Mouse (Mus musculus) adrenal gland, adult 18-20 months (tissue): ENCODE results near the gene Tango6. TPM values are rescaled to one million over a fixed set of nuclear protein-coding genes. Genes with fewer than 3 reads are reported as not detected.
"Not testable (repeated sequence)": the region's sequence is repeated elsewhere in the genome, so short reads cannot be mapped to it uniquely, and the experiment has no call there.

Source experiments
- DNase-seq, 2 experiments: peaks; one replicate each; pipeline ENCODE4 v3.0.0; 2021 to 2022; ENCODE audit warnings: low spot score in 2 of 2
- total RNA-seq, 2 experiments: library from RNA; stranded (reverse); gene quantifications; 1 replicate in 1 of 2; 2 replicates in 1 of 2; pipeline ENCODE4 v1.2.3; 2021

Tango6 gene
- total RNA-seq, 2 experiments from 2014 or later, result 7.1 to 8.4 TPM

DNA sequence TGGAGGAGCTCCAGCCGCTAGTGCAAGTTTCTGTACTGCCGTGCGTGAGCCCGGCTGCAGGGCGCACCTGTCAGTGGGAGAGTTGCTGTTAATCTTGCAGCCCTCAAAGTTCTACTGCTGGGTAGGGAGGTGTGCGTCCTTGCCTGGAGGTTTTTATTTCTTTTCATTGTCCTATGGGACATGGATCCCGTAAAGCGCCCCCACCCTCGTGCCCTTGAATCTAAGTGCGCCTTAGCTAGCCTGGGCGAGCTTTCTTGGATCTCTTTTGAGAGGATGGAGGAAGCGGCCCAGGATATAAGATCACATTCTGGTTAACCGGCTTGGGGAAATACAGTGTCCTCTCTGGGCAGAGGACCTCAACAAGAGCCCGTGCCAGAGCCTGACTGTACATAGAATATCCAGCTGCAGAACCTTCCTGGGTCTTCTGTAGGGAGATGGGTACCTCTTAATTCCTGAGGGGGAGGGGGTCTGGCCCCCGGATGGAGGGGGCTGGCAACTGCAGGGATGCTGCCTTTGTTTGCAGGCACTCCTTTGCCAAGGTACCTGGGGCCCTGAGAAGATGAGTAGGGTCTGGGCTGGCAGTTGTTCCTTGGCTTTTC is 188.6 kb downstream of the Tango6 start:
- no peak for DNase-seq

DNA sequence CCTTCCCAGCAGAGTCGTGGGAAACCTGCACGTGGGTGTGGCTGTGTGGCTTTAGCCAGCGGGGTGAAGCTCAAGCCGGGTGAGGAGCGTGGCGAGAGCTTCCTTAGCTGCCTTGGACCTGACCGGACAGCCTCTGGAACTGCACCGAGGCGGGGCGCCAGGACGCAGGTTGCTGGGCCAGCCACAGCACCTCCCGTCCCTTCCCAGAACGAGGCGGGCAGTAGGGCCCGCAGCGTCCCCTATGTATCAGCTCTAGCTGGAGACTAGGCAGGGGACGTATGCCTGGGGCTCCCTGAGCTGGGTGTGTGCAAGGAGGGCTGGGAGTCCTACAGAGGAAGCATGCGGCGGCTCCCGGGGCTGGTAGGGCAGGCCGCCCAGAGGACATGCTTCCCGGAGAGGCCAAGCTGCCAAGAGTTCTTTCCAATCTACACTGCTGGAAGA is 189.1 kb downstream of the Tango6 start:
- peak; percentile 42 to 46 for DNase-seq

DNA sequence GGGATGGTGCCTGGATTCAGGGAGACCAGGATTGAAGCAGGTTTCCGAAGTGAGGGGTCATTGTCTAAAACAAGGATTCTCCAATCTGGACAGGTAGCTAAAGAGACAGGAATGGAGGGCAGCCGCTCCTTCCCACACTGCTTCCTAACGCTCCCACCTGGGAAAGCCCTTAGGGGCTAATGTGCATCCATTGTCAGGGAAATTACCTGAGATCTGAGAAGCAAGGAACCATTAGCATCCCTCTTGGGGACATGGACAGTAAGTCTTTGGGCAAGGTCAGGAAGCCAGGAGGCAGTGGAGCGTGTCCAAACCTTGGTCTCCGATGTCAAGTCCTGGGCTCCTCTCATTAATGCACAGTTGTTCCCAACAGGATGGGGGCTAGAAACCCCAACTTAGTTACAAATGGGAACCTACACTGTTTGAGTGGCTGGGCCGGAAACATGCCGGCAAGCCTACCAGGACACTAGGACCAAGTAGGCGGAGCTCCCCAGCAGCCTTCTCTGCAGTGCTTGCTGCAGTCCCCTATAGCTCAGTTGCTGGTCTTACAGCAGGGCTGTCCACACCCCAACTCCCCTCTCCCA is 189.7 kb downstream of the Tango6 start:
- no peak for DNase-seq

DNA sequence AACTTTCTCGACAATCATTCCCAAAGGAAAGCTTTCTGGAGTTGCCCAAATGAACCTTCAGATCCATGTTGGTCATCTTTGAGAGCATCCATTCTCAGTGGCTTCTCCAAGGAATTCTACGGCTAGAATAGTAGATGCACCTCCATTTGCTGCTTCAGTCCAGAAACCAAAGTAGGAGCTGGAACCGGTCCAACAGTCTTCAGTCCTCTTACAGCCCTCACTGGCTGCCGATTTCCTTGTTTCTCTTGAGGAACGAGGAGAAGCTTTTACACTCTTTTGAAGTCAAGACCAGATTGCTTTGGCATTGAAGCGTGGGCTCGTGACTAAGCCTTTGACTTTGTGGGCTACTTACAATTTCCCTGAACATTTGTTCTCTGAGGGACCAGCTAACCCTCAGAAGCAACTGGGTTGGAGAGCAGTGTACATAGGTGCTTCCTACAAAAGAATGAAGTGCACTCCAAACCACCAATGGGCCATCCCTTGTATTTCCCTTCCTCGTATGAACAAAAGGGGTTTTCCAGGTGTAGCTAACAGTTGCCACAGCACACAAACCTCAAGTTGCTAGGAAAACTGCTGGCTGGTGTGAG is 197.3 kb downstream of the Tango6 start:
- DNase-seq, result no peak

DNA sequence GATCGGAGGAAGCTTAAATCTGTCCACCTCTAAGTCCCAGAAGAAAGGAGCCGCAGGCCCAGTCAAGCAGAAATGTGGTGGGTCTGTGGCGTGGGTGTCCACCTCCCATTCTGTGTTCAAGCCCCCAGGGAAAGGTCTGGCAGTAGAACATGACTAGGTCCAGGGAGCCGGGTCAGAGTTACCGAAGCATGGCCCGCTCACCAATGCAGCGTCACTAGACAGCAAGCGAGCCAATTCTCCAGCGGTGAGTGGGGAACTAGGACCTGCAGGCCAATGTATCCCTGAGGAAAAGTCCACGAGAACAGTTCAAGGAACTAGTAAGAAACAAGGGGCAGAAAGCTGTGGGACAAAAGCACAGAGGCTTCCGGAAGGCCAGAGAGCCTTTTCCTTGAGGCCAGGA is 201.2 kb downstream of the Tango6 start:
- not testable (repeated sequence) for DNase-seq

DNA sequence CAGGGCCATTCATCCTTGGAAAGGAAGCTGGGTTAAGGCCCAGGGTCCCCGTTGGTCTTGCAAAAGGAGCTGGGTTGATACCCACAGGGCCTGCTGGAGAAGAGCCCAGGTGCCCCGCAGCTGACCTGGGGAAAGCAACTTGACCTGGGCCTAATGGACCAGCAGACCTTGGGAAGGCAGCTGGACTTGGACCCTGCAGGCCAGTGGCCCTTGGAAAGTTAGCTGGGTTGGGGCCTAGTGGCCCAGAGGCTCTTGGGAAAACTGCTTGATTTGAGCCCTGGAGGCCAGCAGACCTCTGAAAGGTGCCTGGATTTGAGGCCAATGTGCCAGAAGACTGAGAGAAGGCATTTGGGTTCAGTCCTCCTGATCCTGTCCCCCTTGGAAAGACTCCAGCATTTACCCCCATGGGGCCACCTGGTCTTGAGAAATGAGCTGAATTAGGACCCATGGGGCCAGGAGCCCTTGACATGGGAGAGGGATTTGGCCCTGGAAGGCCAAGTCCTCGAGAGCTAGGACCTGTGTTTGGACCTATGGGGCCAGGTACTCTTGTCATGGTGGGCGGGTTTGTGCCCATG is 202.0 kb downstream of the Tango6 start:
- DNase-seq, result not testable (repeated sequence)

DNA sequence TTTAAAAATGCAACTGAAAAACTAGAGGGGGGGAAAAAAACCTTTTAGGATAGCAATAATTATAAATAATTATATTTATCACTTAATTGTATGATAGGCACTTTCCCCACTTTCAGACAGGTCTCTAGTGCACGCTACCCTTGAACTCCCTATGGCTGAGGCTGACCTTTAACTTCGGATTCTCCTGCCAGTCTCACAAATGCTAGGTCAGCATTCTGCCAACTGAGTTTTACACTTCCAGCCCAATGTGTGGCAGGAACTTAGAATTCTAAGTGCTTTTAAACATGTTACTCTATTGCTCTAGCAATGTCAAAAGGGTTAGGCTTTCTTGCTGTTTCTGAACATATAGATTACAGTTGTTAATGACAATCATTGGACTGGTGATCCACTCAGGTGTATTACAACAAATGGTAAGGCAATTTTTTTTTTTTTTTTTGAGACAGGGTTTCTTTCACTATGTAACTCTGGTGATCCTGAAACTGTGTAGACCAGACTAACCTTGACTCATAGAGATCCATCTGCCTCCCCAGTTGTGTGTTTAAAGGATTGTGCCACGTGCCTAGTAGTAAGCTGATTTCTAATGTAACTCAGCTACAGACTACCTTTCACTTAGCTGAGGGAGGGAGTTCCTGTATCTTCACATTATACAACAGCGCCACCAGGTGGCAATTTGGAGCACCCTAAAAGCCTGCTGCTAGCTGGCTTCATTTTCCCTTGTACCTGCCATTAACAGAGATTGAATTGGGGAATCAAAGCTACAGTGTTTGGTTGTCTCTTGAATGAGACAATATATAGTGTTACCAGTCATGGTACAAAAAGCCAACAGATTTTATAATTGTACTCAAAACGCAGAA is 204.7 kb downstream of the Tango6 start:
- DNase-seq, result peak; percentile 71 to 74

DNA sequence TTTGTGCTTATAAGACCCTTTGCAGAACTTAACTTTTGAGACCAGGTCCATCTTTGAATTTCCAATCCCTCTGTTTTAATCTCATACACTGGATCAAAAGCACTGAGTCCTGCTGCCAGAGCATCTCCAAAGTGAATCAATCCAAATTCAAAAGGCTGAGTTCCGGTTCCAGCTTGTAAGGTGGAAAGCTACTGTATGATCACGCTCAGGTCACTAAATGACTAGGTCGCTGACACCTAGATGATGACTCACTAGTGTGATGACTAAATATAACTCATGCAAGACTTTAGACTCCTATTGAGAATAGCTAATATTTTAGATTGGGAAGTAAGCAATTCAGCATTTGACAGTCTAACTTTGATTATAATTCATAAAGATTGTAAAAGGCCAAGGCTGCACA is 205.9 kb downstream of the Tango6 start:
- DNase-seq, result no peak

DNA sequence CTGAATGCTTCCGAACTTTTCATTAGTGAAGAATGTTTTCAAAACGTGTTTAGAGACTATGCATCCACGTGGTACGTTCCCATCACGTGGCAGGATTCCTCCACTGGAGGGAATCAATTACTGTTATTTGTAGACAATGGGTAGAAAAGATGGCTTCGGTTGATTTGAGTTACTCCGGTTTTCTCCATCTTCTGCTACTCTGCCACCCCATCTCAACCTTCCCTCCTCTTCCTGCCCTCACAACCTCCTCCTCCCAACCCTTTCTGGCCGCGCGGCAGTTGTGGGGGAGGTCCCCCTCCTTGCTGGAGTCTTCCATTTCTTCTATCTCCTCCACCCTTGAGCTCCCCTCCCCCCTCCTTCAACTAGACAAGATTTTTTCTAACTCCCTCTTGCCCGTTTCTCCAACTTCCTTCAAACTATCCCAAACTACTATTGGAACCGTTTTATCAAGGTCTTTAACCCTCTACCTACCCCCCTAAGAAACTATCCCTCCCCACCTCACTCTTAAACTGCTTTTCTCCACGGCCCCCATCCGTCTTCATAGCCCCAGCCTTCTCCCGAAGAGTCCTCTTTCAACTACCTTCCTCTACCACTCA is 209.4 kb downstream of the Tango6 start:
- no peak for DNase-seq

DNA sequence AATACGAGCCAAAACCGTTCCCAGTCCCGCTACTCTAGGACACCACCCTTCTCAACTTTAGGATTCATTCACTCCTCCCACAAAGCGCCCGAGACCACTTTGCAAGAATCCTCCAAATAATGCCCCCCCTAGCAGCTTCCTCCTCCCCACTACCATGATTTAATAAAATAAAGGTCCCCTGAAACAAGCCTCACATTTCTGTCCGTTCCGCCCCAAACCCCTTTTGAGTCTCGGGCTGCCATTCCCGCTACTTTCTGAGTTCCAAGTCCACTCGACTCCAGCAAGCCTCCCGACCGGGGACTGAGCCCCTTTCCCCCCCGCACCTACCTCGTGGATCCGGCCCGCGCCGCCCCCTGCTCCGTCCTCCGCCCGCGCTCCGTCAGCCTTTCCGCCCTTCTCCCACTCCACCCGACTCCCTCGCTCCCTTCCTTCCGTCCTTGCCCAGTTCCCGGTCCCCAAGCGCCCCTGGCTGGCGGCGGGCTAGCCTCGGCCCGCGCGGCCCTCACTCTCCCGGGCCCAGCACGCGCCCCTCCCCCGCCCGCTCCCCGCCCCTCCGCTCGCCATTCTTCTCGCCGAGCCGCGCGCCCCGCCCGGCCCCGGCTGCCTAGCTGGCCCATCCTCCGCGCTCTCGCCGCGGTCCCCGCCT is 210.1 kb downstream of the Tango6 start:
- DNase-seq, result peak in 1 of 2 experiments; percentile 67

DNA sequence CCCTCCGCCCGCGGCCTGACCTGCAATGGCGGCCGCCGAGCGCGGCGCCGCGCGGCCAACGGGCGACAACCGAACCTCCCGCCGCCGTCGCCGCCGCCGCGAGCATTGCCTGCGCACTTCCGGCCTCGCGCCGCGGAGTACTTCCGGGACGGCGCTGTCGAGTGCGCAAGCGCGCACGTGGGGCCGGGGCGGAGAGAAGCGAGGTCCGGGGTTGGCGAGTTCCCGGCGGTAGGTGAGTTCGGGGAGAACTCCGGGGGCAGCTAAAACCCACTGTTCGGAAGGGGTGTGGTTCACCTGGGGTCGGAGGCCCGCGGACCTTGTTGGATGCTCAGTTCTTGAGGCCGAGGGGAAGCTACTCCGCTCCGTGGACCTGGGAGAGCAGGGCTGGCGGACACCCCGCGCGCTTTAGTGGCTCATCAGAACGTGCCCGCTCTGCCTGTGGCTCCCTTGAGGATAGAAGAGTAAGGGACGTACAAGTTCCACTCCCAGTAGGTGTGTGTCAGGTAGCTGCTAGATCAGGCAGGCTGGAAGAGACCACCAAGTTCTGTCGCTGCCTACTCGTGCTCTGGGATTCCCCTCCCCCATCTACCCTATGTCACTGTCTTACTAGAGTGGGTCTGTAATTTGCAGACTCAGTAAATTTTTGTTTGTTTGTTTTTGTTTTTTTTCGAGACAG is 210.8 kb downstream of the Tango6 start, which contains the start of gene Utp4:
Gene Utp4 (plus strand): TSS at position 156 of the 676 bp plus-strand sequence.
- peak; percentile 90 to 92 for DNase-seq

DNA sequence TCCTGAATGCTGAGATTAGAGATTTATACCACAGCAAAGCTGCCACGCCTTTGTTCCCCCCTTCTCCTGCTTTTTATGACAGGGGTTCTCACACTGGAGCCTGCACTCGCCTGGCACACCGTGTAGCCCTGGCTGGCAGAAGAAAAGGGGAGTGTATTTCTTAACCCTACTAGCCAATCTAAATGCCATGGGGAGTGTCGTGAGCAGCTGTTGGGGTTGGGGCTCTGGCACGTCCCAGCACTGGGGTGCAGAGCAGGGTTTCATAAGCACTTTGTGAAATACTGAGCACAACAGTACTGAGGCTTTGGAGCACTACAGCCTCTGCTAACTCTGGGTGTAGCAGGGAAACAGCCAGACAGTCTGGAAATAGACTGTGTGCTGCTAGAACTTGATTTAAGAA is 216.6 kb downstream of the Tango6 start:
- DNase-seq, result no peak

Other genes with a start within 250 kb of the Tango6 start
- gene 6030452D12Rik, start 182.5 kb upstream of the Tango6 start, total RNA-seq, result not detected
- gene Cdh3, start 172.2 kb upstream of the Tango6 start, total RNA-seq, result under 1 TPM; 0.36 to 0.83 TPM
- 100 to 1,000 TPM; 116 to 132 TPM for gene Gm10073, start 109.6 kb upstream of the Tango6 start, total RNA-seq
- under 1 TPM; 0.16 to 0.27 TPM for gene Cdh1, start 79.7 kb upstream of the Tango6 start, total RNA-seq
- under 1 TPM; 0.26 to 0.33 TPM for gene Has3, start 187.2 kb downstream of the Tango6 start, total RNA-seq
- 10 to 100 TPM; 48.9 to 50.9 TPM for gene Utp4, start 210.6 kb downstream of the Tango6 start, total RNA-seq